Mouse (Mus musculus): Measurements from ENCODE around the gene Gm609. TPM values are rescaled to one million over a fixed set of nuclear protein-coding genes. Genes with fewer than 3 reads are reported as not detected.

Gm609 gene
- total RNA-seq, 1 experiment from 2014 or later, result not detected

DNA sequence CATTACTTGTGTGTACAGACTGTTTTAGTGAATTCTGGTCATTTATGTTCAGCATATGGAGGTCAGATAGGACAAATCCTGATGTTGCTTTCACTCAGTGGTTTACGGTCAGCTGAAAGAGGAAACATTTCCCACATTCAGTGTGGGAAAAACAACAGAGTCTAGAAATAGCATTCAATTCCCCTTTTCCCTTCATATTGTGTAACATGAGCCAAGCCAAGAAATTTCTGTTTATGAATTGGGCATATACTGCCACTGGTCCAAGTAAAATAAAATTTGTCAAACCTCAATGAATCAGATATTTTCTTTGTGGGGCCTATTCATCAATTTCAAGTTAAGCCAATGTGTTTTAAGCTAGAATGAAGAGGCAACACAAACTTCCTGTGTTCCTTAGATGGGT lies 121.7 kb downstream of the Gm609 start:
- ATAC-seq (replicated peaks in 1 of 2; ENCODE audit: insufficient read depth in 1 of 2, low FRiP score in 2 of 2, low TSS enrichment in 1 of 2, low read depth in 1 of 2, poor library complexity in 2 of 2, severe bottlenecking in 2 of 2), result no peak

DNA sequence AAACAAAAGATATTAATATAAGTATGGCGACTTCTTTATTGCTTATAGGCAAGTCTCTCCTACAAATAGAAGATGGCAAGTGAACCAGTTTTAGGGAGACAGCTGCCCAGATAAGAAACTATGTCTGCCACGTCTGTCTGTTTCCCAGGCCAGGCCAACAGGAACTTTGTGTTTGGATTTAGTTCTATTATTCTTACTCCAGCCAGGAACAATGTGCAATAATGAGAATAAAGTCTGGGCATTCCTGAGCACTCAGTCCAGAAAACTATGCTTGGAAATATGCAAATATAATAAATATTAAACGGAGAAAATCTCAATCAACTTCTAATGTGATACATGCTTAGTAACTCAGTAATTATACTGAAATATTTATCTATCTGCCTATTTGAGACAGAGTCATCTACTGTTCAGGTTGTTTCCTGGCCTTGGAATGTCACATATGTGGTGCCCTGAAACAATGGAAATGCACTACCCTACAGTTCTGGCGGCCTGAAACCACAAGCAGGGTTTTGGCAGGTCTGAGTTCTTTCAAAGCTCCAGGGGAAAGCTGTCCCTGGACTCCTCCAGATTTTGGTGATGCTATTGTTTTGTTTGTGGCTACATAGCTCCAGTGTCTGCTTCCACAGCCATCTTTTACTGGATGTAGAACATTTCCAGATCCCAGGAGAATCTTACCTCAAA lies 123.3 kb downstream of the Gm609 start:
- no peak for ATAC-seq (replicated peaks in 1 of 2; ENCODE audit: insufficient read depth in 1 of 2, low FRiP score in 2 of 2, low TSS enrichment in 1 of 2, low read depth in 1 of 2, poor library complexity in 2 of 2, severe bottlenecking in 2 of 2)

DNA sequence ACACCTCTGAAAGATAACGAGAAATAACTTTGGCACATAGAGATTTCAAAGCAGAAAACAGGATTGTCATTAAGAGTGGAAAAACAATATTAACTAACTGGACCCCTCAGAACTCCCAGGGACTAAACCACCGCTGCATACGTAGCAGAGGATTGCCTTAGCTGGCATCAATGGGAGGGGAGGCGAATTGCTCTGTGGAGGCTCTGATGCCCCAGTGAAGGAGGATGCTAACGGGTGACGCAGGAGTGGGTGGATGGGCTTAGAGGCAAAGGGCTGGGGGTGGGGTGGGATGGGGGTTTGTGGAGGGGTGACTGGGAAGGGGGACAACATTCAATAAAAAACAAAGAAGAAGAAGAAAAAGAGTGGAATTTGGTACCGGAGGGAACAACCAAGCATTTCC lies 126.7 kb downstream of the Gm609 start:
- no peak for ATAC-seq (replicated peaks in 1 of 2; ENCODE audit: insufficient read depth in 1 of 2, low FRiP score in 2 of 2, low TSS enrichment in 1 of 2, low read depth in 1 of 2, poor library complexity in 2 of 2, severe bottlenecking in 2 of 2)

DNA sequence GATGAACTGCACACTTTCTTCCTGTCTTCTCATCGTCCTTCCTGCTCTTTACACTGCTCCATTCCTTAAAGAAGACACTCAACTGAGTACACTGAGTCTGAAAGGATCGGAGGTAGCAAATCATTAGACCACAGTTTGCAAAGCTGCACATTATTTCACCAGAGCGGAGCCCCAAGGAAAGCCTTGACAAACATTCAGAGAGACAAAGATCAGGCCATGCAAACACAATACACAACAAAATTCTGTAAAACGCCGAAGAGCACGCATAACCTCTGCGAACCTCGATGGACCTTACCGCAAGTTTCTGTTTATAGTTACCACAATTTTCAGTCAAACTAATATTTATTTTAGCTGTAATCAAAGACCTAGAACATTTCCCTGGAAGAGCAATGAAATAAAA lies 127.4 kb downstream of the Gm609 start:
- no peak for ATAC-seq (replicated peaks in 1 of 2; ENCODE audit: insufficient read depth in 1 of 2, low FRiP score in 2 of 2, low TSS enrichment in 1 of 2, low read depth in 1 of 2, poor library complexity in 2 of 2, severe bottlenecking in 2 of 2)

DNA sequence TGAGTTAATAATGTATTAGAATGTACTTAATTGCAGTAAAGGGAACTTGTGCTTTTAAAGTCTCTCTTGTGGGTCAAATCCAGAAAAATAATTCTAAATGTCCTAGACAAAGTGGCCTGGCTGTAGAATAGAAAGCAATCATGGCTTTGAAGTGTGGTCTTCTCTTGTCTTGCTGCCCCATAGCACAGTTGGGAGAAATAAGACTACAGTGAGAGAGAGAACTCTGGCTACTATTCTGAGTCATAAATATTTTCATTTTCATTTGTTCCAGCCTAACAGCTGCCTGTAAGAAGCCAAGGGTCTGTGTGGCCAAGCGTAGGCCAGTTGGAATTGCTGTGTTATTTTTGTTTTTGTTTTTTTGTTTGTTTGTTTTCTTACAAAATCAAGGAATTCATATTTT lies 128.1 kb downstream of the Gm609 start:
- ATAC-seq (replicated peaks in 1 of 2; ENCODE audit: insufficient read depth in 1 of 2, low FRiP score in 2 of 2, low TSS enrichment in 1 of 2, low read depth in 1 of 2, poor library complexity in 2 of 2, severe bottlenecking in 2 of 2), result no peak

DNA sequence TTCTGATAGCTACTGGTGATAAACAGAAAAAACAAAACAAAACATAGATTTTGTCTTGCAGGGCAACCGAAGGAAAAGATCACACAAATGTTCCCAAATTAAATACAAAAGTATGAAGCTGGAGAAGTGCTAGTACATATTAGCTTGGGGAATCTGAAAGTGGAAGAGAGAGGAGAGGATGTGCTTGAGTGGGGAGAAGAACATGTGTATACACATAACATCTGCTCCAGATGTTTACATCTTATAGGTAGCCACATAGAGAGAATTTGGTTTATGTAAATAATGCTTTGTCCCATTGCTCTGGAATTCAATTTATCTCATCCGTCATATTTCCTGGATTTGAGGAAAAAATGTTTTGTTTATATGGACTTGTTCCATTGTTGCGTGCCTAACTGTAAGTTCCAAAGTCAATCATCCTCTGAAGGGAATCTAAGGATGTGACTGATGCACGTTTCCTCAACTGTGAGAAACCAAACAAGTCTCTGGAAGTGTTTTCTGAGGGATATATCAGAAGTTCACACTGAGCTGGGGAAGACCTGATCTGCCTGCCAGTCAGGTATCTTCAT lies 129.2 kb downstream of the Gm609 start:
- ATAC-seq (replicated peaks in 1 of 2; ENCODE audit: insufficient read depth in 1 of 2, low FRiP score in 2 of 2, low TSS enrichment in 1 of 2, low read depth in 1 of 2, poor library complexity in 2 of 2, severe bottlenecking in 2 of 2), result no peak

Other genes with a start within 250 kb of the Gm609 start
- gene Cd200, start 83.9 kb downstream of the Gm609 start, total RNA-seq (2017), result 8.8 and 15.6 TPM in 2 replicates
- not detected in 2 replicates for gene Gm17783, start 39.1 kb upstream of the Gm609 start, total RNA-seq (2017)
- gene Slc9c1, start 42.3 kb upstream of the Gm609 start, total RNA-seq (2017), result not detected in 2 replicates
- gene Gcsam, start 117.4 kb upstream of the Gm609 start, total RNA-seq (2017), result 4.2 and 7.8 TPM in 2 replicates
- 3.9 and 8.8 TPM in 2 replicates for gene BC016579, start 161.1 kb upstream of the Gm609 start, total RNA-seq (2017)
- gene Tmprss7, start 200.7 kb upstream of the Gm609 start, total RNA-seq (2017), result 0.25 and 1.3 TPM in 2 replicates
- not detected in 2 replicates for gene Tagln3, start 231.6 kb upstream of the Gm609 start, total RNA-seq (2017)
- gene Abhd10, start 250.0 kb upstream of the Gm609 start, total RNA-seq (2017), result 17.7 and 27.3 TPM in 2 replicates

All from hematopoietic stem cell, adult 5-6 weeks (primary cell).